Mouse (Mus musculus): ENCODE results near the gene Nsl1.

- TF ChIP-seq CTCF (IDR thresholded peaks at IDR 0.05; ENCODE audit: control insufficient read depth, insufficient read depth, low read length), result no peak
- TF ChIP-seq POLR2A (IDR thresholded peaks at IDR 0.05; ENCODE audit: borderline replicate concordance, control insufficient read depth, low read depth, low read length), result no peak
These were observed 26.5 kb downstream of the Nsl1 start for GRCm38 (mm10) chr1:191089355-191089754.
